Mouse (Mus musculus): ENCODE measurements around the gene Mdm2. TPM values are rescaled to one million over a fixed set of nuclear protein-coding genes. Genes with fewer than 3 reads are reported as not detected.

Gene Mdm2
- polyA plus RNA-seq, 1 experiment from 2014 or later, result 19.5 TPM

DNA sequence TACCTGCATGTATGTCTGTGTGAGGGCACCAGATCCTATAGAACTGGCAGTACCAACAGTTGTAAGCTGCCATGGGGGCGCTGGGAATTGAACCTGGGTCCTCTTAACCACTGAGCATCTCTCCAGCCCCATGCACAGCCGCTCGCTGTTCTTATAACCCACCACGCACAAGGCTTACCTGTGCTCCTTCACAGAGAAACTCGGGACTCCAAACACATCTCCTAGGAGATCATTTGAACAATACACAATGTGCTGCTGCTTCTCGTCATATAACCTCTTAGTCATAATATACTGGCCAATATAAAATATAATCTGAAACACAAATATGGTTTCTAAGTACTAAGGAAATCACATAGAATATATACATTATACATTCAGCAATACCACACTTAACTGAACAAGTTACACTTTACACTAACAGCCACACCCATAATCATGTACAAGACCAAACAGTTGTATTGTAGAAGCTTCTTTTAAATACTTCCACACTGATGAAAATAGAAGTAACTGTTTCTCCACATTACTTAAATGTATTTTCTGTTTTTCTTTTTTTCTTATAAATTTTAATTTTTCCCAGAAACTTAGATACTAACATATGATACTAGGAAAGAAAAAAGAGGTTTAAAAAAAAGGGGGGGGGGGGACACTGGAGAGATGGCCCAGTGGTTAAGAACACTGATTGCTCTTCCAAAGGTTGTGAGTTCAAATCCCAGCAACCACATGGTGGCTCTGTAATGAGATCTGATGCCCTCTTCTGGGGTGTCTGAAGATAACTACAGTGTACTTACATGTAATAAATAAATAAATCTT is 8.3 kb downstream of the Mdm2 start:
- ATAC-seq (ENCODE audit: insufficient read depth), result no peak
- no peak overlapping the region for H3K4me2 ChIP-seq
- peaks cover 15% of the 10 kb centered on the region for H3K4me1 ChIP-seq (replicated peaks)
- no peaks in the 10 kb centered on the region for H3K27me3 ChIP-seq
- H3K4me3 ChIP-seq (replicated peaks), result no peak overlapping the region
- H3K36me3 ChIP-seq (replicated peaks), result peaks cover 94% of the 10 kb centered on the region
- WGBS (ENCODE audit: insufficient replicate concordance), result 86% methylated on average over 6 of the region's 6 CpGs
- no peak overlapping the region for H3K27ac ChIP-seq (replicated peaks)
- no peaks in the 10 kb centered on the region for H3K9me3 ChIP-seq (replicated peaks)
- H3K9ac ChIP-seq, result no peak overlapping the region

DNA sequence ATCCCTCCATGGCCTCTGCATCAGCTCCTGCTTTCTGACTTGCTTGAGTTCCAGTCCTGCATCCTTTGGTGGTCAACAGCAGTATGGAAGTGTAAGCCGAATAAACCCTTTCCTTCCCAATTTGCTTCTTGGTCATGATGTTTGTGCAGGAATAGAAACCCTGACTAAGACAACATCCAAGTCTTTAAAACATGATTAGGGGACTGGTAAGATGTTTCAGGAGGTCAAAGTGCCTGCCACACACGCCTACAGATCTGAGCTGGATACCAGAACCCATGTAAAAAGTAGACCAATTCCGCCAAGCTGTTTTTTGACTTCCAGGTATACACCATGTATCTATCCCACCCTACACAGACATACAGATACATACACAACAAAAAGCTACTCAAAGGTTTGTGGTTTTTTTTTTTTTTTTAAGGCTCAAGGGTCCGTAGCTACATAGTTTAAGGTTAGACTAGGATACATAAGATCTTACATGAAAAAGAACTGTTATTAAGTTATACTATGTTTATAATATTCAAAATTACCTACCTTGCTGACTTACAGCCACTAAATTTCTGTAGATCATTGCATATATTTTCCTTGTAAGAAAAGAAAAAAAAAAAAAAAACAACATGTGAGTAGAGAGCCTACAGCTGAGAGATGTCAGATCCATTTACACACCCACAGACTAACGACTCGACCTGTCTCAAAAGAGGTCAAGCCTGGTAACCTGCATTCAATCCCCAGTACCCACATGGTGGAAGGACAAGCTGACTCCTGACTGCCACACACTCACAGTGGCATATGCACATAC is 9.3 kb downstream of the Mdm2 start:
- Histone ChIP-seq H3K4me1 (replicated peaks) (peaks cover 6% of the 10 kb centered on the region), H3K27ac (replicated peaks) (no peak overlapping the region), H3K9ac (no peak overlapping the region), H3K36me3 (replicated peaks) (peaks cover 94% of the 10 kb centered on the region), H3K4me2 (no peak overlapping the region), H3K4me3 (replicated peaks) (no peak overlapping the region), H3K27me3 (no peaks in the 10 kb centered on the region), H3K9me3 (replicated peaks) (no peaks in the 10 kb centered on the region)
- ATAC-seq (ENCODE audit: insufficient read depth), result no peak
- WGBS (ENCODE audit: insufficient replicate concordance), result 80% methylated on average over 6 of the region's 6 CpGs

GRCm38 (mm10) chr10:117700450-117700849 is 10.1 kb downstream of the Mdm2 start:
- Histone ChIP-seq H3K36me3 (replicated peaks) (peaks cover 96% of the 10 kb centered on the region), H3K4me3 (replicated peaks) (no peak overlapping the region), H3K9ac (no peak overlapping the region), H3K27me3 (no peaks in the 10 kb centered on the region), H3K4me2 (no peak overlapping the region), H3K9me3 (replicated peaks) (no peaks in the 10 kb centered on the region), H3K4me1 (replicated peaks) (peaks cover 6% of the 10 kb centered on the region), H3K27ac (replicated peaks) (no peak overlapping the region)
- ATAC-seq (ENCODE audit: insufficient read depth), result no peak
- 87% methylated on average over 1 of the region's 1 CpGs for WGBS (ENCODE audit: insufficient replicate concordance)

GRCm38 (mm10) chr10:117699914-117700313 is 10.6 kb downstream of the Mdm2 start:
- WGBS (ENCODE audit: insufficient replicate concordance), result 90% methylated on average over 4 of the region's 4 CpGs
- Histone ChIP-seq H3K27me3 (no peaks in the 10 kb centered on the region), H3K9me3 (replicated peaks) (no peaks in the 10 kb centered on the region), H3K9ac (no peak overlapping the region), H3K36me3 (replicated peaks) (peaks cover 96% of the 10 kb centered on the region), H3K4me1 (replicated peaks) (peaks cover 6% of the 10 kb centered on the region), H3K4me2 (no peak overlapping the region), H3K27ac (replicated peaks) (no peak overlapping the region), H3K4me3 (replicated peaks) (no peak overlapping the region)
- no peak for ATAC-seq (ENCODE audit: insufficient read depth)

- peaks cover 6% of the 10 kb centered on the region for H3K4me1 ChIP-seq (replicated peaks)
- H3K4me2 ChIP-seq, result no peak overlapping the region
- H3K27ac ChIP-seq (replicated peaks), result no peak overlapping the region
- ATAC-seq (ENCODE audit: insufficient read depth), result no peak
- H3K9ac ChIP-seq, result no peak overlapping the region
- no peak overlapping the region for H3K4me3 ChIP-seq (replicated peaks)
- no peaks in the 10 kb centered on the region for H3K9me3 ChIP-seq (replicated peaks)
- H3K36me3 ChIP-seq (replicated peaks), result peaks cover 94% of the 10 kb centered on the region
- no peaks in the 10 kb centered on the region for H3K27me3 ChIP-seq
- WGBS (ENCODE audit: insufficient replicate concordance), result 93% methylated on average over 10 of the region's 10 CpGs
Measured at GRCm38 (mm10) chr10:117698313-117699138, 12.0 kb downstream of the Mdm2 start.

GRCm38 (mm10) chr10:117697561-117698115 is 12.9 kb downstream of the Mdm2 start:
- Histone ChIP-seq H3K9me3 (replicated peaks) (no peaks in the 10 kb centered on the region), H3K36me3 (replicated peaks) (peaks cover 92% of the 10 kb centered on the region), H3K4me1 (replicated peaks) (peaks cover 6% of the 10 kb centered on the region), H3K27me3 (no peaks in the 10 kb centered on the region), H3K4me2 (no peak overlapping the region), H3K4me3 (replicated peaks) (no peak overlapping the region), H3K27ac (replicated peaks) (no peak overlapping the region), H3K9ac (no peak overlapping the region)
- 85% methylated on average over 3 of the region's 3 CpGs for WGBS (ENCODE audit: insufficient replicate concordance)
- 0 out of 2 replicates have a peak, but pooled peaks have one; percentile 52 for ATAC-seq (ENCODE audit: insufficient read depth)

GRCm38 (mm10) chr10:117696827-117697560 is 13.6 kb downstream of the Mdm2 start:
- 0 out of 2 replicates have a peak, but pooled peaks have one; percentile 9 for ATAC-seq (ENCODE audit: insufficient read depth)
- 90% methylated on average over 6 of the region's 6 CpGs for WGBS (ENCODE audit: insufficient replicate concordance)

DNA sequence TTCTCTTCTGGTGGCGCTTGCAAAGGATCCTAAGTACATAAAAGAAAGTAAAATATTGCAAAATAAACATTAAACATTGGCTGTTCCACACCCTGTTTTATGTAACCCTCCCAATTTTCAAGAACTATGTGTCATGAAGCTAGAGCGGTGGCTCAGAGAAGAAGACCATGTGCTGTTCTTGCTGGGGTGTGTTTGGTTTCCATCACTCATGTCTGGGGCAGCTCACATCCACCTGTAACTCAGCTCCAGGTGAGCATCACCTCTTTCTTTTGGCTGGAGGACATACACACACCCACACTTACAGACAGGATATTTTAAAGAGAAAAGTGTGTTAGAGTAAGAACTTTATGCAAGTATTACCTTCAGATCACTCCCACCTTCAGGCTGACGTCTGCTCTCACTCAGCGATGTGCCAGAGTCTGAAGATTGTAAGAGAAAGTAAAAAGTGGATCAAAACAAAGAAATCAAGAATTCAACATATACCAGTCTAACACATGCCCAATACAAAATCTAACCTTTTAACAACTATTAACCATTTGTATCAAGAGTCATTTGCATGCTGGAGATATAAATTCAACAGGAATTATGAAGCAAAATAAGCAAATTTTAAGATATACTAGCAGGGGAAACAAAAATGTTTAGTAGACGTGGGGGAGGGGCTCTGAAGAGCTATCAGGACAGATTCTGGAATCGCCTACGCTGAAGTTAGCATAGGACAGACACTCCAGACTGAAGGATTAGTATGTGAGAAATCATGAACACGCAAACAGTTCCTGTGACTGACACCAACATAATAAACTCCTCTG is 14.3 kb downstream of the Mdm2 start:
- no peak overlapping the region for H3K4me3 ChIP-seq (replicated peaks)
- WGBS (ENCODE audit: insufficient replicate concordance), result 84% methylated on average over 8 of the region's 8 CpGs
- H3K27ac ChIP-seq (replicated peaks), result no peak overlapping the region
- H3K4me2 ChIP-seq, result no peak overlapping the region
- H3K36me3 ChIP-seq (replicated peaks), result peaks cover 96% of the 10 kb centered on the region
- H3K4me1 ChIP-seq (replicated peaks), result peaks cover 6% of the 10 kb centered on the region
- no peak overlapping the region for H3K9ac ChIP-seq
- no peak for ATAC-seq (ENCODE audit: insufficient read depth)
- H3K9me3 ChIP-seq (replicated peaks), result no peaks in the 10 kb centered on the region
- no peaks in the 10 kb centered on the region for H3K27me3 ChIP-seq

More at GRCm38 (mm10) chr10:117696827-117697560, 13.6 kb downstream of the Mdm2 start:
- Histone ChIP-seq H3K27ac (replicated peaks) (no peak overlapping the region), H3K27me3 (no peaks in the 10 kb centered on the region), H3K4me3 (replicated peaks) (no peak overlapping the region), H3K9ac (no peak overlapping the region), H3K4me2 (no peak overlapping the region), H3K4me1 (replicated peaks) (peaks cover 6% of the 10 kb centered on the region), H3K36me3 (replicated peaks) (peaks cover 94% of the 10 kb centered on the region), H3K9me3 (replicated peaks) (no peaks in the 10 kb centered on the region)

GRCm38 (mm10) chr10:117695605-117696004 is 15.0 kb downstream of the Mdm2 start:
- 87% methylated on average over 4 of the region's 4 CpGs for WGBS (ENCODE audit: insufficient replicate concordance)
- no peak for ATAC-seq (ENCODE audit: insufficient read depth)
- no peaks in the 10 kb centered on the region for H3K9me3 ChIP-seq (replicated peaks)
- no peak overlapping the region for H3K27ac ChIP-seq (replicated peaks)
- no peak overlapping the region for H3K4me3 ChIP-seq (replicated peaks)
- H3K36me3 ChIP-seq (replicated peaks), result peaks cover 96% of the 10 kb centered on the region
- no peak overlapping the region for H3K4me2 ChIP-seq
- no peaks in the 10 kb centered on the region for H3K27me3 ChIP-seq
- H3K4me1 ChIP-seq (replicated peaks), result peaks cover 6% of the 10 kb centered on the region
- no peak overlapping the region for H3K9ac ChIP-seq
